Mouse (Mus musculus) megakaryocyte, embryonic 14.5 days (primary cell): ENCODE data around the gene Esyt2.

Experiments used
- FLI1 ChIP-seq: IDR thresholded peaks from 2 replicates; pipeline ENCODE4 v1.6.1; 2012; ENCODE audit warnings: low read length, inconsistent platforms, mixed read lengths
- GATA1 ChIP-seq: IDR thresholded peaks from 3 replicates; pipeline ENCODE4 v1.6.1; 2012; ENCODE audit warnings: mixed read lengths, low read length, inconsistent platforms, borderline replicate concordance

- TF ChIP-seq GATA1 = no peak
- TF ChIP-seq FLI1 = no peak
Measured at GRCm38 (mm10) chr12:116394327-116394726, 113.3 kb downstream of the Esyt2 start.
